Mouse (Mus musculus): ENCODE measurements around the gene Adh7. TPM values are rescaled to one million over a fixed set of nuclear protein-coding genes. Genes with fewer than 3 reads are reported as not detected.

Gene Adh7
- total RNA-seq, 2 experiments from 2014 or later: 0.48 to 0.53 TPM

DNA sequence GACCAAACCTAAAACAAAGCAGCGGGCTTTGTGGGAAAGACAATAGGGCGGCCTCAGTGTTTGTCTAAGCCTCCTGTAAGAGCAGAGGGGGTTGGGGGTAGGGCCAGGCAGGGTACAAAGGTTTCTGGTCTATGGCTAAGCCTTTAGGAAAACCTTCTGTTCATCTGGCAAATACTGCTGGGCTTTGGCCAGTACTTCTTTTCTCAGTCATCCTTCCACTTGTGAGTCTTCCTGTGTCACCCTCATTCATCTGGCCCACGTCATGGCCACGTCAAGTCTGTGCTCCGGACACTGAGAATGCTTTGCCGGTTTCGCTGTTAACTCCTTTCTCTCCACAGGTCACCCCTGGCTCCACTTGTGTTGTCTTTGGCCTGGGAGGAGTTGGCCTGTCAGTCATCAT is 8.3 kb downstream of the Adh7 start:
- DNase-seq: no peak
- Histone ChIP-seq H3K27ac (no peak overlapping the region), H3K4me3 (no peak overlapping the region)
- intact Hi-C loops (cut with DNase I): no loop called here
- TF ChIP-seq CTCF (IDR thresholded peaks at IDR 0.05): no peak

DNA sequence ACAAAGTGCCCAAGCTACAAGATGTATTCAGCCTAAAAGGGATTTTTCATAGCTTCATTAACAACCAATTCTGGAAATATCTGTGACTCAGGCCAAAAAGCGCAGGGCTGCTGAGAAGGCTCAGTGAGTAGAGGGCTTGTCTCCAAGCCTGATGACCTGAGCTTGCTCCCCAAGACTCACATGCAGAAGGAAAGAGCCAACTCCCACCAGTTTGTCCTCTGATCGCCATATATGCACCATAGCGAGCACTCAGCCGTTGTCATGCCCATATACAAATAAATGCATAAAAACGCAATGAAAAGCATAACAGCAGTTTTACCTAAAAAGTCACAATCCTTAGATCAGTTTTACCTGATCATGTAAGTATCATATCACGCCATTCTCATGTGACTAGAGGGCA is 8.9 kb downstream of the Adh7 start:
- TF ChIP-seq CTCF (IDR thresholded peaks at IDR 0.05): no peak
- intact Hi-C loops (cut with DNase I): no loop called here

DNA sequence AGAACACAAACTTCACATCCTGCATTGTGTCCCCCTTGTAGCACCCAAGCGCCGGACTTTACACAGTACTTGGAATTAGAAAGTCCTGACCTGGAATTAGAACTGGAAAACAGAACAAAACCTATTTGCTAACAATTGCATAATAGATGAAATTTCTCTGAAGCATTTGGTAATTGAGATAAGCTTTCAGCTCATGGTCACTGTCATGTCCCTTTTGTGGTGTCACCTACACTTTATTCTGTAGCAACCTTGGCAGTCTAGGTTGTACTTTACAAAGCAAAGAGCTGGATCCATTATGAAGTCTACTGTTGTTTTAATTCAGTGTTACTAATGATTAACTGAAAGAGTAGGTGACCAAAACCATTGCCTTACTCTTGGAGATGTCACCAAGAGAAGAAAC is 9.5 kb downstream of the Adh7 start:
- intact Hi-C loops (cut with DNase I): no loop called here
- TF ChIP-seq CTCF (IDR thresholded peaks at IDR 0.05): no peak
- Histone ChIP-seq H3K27ac (no peak overlapping the region), H3K4me3 (no peak overlapping the region)
- no peak for DNase-seq

More for the DNA sequence above, 8.9 kb downstream of the Adh7 start:
- no peak for DNase-seq
- Histone ChIP-seq H3K27ac (no peak overlapping the region), H3K4me3 (no peak overlapping the region)

DNA sequence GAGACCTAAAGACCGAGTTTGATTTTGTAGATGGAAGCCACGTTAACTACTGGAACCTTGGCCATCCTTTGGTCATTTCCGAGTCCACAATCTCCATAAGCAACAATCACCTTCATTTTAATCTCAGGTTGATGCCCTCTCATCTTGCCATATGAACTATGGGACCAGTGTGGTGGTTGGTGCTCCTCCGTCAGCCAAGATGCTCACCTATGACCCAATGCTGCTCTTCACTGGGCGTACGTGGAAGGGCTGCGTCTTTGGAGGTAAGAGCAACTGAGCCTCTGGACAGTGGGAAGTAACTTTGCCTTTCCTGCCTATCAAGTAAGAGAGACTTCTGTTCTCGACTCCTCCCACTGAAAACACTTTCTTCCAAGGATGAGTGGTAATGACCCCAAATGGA is 10.2 kb downstream of the Adh7 start:
- intact Hi-C loops (cut with DNase I): no loop called here
- no peak for TF ChIP-seq CTCF (IDR thresholded peaks at IDR 0.05)
- H3K27ac ChIP-seq: no peak overlapping the region
- no peak for DNase-seq
- no peak overlapping the region for H3K4me3 ChIP-seq

DNA sequence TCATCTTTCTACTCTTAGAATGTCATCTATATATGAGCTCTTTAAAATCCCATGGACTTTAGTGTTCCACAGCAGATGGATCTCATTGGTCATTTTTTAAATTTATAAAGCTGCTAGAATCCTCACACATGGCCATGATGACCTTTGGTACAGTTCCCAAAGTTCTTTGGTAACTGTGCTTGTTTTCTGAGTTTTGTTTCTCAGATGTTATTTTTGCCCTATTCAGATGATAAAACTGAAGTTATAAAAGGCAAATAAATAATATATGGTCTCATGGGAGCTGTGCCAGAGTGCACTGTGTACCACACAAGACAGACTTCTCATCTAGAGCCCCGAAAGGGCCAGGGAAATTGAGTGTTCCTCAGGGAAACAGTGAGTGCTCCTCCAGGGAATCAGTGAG is 11.9 kb downstream of the Adh7 start:
- no peak for DNase-seq
- Histone ChIP-seq H3K27ac (no peak overlapping the region), H3K4me3 (no peak overlapping the region)
- TF ChIP-seq CTCF (IDR thresholded peaks at IDR 0.05): no peak
- intact Hi-C loops (cut with DNase I): no loop called here

DNA sequence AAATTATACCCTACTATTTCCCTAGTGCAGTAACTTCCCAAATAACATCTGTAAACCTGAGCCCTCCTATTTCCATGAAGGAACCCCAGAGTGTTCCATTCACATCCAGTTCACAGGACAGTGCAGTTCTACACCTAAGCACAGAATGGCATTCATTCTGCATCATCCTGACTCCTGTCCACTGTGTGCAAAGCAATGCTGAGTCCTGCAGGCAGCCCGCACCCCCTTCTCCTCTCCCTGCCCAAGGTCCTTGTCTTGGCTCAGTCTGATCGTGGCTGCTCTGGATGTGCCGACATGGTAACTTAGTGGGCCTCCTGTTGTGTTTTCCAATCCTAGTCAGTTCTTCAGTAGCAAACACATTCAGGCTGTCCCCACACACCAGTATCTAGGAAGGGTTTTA is 12.7 kb downstream of the Adh7 start:
- no peak for DNase-seq
- no peak overlapping the region for H3K27ac ChIP-seq
- intact Hi-C loops (cut with DNase I): no loop called here
- H3K4me3 ChIP-seq: no peak overlapping the region
- TF ChIP-seq CTCF (IDR thresholded peaks at IDR 0.05): no peak

DNA sequence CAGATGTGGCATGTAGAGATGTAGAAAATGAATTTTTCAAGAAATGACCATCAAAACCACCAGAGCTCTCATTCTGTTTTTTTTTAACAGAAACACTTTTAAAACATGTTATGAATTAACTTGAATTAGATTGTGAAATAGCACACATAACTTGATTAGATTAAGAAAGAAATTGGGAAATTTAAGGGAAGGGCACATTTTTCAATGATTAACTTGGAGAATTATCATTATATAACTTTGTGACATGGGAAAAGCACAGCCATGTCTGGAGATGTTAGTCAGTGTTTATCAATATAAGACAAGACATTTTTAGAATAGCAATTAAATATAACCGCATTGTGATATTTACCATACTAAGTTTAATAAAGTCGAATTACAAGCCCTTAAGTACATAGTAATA is 14.0 kb downstream of the Adh7 start:
- intact Hi-C loops (cut with DNase I): no loop called here
- DNase-seq: no peak
- H3K27ac ChIP-seq: no peak overlapping the region
- no peak for TF ChIP-seq CTCF (IDR thresholded peaks at IDR 0.05)
- H3K4me3 ChIP-seq: no peak overlapping the region

DNA sequence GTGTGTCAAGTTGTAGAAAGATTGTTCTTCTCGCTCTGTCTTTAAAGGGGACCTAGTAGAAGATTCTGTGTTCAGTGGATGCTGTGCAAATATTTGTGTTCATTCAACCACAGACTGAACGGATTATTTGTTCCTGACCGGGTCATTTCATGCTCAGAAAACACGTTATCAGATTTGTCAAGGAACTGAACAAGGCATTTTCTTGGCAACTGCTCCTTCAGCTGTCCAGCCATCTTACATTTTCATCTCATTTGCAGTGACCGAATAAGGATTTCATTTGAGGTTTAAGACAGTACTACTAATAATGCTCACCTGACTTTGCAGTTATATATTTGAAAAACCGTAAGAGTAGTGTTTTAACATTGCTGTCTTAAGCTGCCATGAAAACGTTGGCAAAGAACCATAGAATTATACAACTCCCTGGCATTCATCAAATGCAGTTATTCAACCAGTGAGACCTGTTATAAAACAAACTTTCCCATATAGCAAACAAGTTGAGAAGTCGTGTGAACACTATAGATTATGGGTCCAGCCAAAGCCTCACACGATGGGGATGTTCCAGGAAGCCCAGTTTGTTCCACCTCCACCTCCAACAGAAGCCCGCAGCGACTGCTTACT is 19.1 kb downstream of the Adh7 start:
- DNase-seq: no peak
- Histone ChIP-seq H3K27ac (no peak overlapping the region), H3K4me3 (no peak overlapping the region)
- no peak for TF ChIP-seq CTCF (IDR thresholded peaks at IDR 0.05)
- intact Hi-C loops (cut with DNase I): loop anchor here (5.0 kb wide), 1 partner anchor 171 kb away; no protein-coding TSS in a partner anchor

DNA sequence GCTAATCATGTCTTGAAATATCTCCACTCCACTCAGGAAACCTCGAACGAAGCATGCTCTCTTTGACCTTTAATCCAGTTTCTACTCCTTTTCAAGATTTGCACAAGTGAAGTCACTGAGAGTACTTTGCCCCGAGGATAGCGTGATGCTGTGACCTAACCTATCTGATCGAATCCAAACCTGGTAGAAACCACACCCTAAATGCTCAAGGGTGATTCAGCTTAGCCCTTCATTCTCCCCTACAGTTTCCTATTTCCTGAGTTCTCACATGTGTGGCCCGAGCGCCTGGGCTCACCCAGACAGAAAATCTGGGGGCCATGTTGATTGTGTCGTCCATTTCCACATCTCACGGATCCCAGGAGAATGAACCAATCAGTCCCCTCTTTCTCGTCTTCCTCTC is 20.5 kb downstream of the Adh7 start:
- intact Hi-C loops (cut with DNase I): loop anchor here (5.0 kb wide), 1 partner anchor 169 kb away; no protein-coding TSS in a partner anchor
- no peak overlapping the region for H3K27ac ChIP-seq
- H3K4me3 ChIP-seq: no peak overlapping the region
- no peak for TF ChIP-seq CTCF (IDR thresholded peaks at IDR 0.05)
- DNase-seq: no peak

DNA sequence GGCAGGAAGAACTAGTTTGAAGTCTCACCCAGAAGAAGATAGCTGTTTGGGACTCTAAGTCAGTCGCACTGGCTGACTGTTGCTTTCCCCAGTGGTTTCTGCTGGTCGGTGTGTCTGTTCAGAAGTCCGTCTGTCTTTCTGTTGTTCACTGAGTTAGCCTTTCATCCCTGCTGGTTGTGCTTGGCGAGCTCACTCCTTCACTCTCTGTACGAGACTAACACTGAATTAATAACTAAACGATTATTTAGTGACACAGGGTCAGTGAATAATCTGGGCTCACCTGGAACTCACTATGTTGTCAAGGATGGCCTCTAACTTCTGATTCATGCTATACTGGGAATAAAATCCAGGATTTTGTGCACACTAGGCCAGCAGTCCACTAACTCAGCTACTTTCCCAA is 21.9 kb downstream of the Adh7 start:
- no peak for DNase-seq
- Histone ChIP-seq H3K27ac (no peak overlapping the region), H3K4me3 (no peak overlapping the region)
- TF ChIP-seq CTCF (IDR thresholded peaks at IDR 0.05): no peak
- intact Hi-C loops (cut with DNase I): loop anchor here (5.0 kb wide), 1 partner anchor 168 kb away; no protein-coding TSS in a partner anchor

DNA sequence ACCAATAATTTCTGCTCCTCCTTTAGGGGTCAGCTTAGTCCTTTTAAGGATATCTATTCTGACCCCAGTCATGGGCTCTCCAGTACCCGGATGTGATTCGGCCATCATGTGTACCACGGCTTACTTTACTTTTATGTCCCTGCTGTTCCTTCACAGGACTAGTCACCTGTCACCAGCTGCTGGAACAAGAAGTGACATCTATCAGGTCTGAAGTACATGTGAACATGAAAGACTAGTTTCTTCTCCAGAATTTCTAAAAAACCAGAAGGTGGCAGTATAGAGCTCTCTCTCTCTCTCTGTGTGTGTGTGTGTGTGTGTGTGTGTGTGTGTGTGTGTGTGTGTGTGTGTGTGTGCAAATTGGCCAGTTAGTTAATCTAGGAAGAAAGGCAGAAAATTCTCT is 22.9 kb downstream of the Adh7 start:
- Histone ChIP-seq H3K4me3 (no peak overlapping the region), H3K27ac (peak overlapping the region; percentile 31)
- TF ChIP-seq CTCF (IDR thresholded peaks at IDR 0.05): peak; percentile 45; the same call in 1 of the 2 replicates
- intact Hi-C loops (cut with DNase I): loop anchor here (2.0 to 5.0 kb wide), 2 partner anchors 37 to 70 kb away; no protein-coding TSS in a partner anchor
- DNase-seq: no peak

DNA sequence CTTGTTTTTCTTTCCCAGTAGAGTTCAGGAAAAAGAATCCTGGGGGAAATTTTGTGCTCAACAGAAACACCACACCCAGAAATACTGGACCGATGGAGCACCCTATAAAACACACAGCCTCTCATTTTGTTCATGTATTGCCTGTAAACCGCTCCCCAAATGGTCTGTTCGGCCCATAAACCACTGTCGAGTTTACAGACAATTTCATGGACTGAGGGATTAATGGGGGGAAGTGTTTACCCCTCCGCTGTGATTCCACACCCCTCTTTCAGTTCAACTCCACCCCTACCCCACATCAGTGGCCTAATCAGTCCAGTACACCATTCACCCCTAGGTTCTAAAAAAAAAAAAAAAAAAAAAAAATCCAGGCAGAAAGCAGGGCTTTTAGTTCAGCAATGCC is 23.4 kb downstream of the Adh7 start:
- no peak for TF ChIP-seq CTCF (IDR thresholded peaks at IDR 0.05)
- DNase-seq: no peak
- H3K27ac ChIP-seq: peak overlapping the region; percentile 72
- intact Hi-C loops (cut with DNase I): loop anchor here (2.0 to 5.0 kb wide), 2 partner anchors 36 to 70 kb away; no protein-coding TSS in a partner anchor
- no peak overlapping the region for H3K4me3 ChIP-seq

DNA sequence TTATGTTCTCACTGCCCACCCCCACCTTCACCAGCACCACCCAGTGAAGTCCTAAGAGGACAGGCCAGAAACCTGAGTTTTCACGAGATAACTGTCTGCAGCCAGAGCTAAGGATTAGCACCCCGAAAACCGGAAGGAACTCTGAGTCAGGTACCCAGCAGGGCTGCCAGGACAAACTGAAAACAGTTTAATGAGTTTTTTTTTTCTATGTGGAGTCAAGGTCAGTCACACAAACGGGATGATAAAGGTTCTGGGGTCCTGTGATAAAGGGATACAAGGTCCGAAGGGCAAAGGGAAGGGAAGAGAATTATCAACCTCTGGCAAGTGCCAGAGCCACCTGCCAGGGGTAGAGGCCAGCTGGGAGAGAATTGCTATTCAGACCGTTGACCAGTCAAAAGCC is 23.8 kb downstream of the Adh7 start:
- intact Hi-C loops (cut with DNase I): loop anchor here (2.0 to 5.0 kb wide), 2 partner anchors 36 to 69 kb away; no protein-coding TSS in a partner anchor
- DNase-seq: no peak
- H3K4me3 ChIP-seq: no peak overlapping the region
- TF ChIP-seq CTCF (IDR thresholded peaks at IDR 0.05): no peak
- peak overlapping the region; percentile 72 for H3K27ac ChIP-seq

Data from gastrocnemius, adult 2 months (tissue).